Comparison of ENCODE assay signal across 26 mouse cellular contexts in the genomic region with DNA sequence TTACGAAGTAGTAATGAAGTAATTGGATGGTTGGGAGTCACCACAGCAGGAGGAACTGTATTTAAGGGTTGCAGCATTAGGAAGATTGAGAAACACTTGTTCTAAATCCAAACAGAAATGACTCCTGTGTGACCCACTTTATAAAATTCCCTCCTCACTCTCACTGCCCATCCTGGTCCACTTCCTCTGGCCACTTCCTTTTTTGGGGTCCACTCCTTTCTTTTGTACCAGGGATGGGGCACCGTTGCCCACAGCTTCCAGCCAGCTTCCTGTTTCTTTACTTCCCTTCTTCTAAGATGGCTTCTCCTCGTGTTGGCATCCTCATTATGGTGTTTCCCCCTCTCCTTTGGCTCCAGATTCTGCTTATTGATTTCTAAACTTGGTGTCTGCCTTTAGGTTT. TPM values are rescaled to one million over a fixed set of nuclear protein-coding genes. Genes with fewer than 3 reads are reported as not detected.
A peak's percentile ranks its signal among the peaks of the same experiment; 100 is the strongest.
DNase-seq lines count a peak whose midpoint lies in the region; ATAC-seq and TF ChIP-seq lines count a peak whose summit lies in the region.
"Had no signal": no experiment of that assay in that cellular context is flagged by ENCODE, and none has a peak within 500 bp of the region (broad histone marks: within the 10 kb centered on the region; RNA-seq: fewer than 3 reads in every experiment).

No protein-coding gene starts in this region.

- no peak overlapping the region for H3K9ac ChIP-seq in liver, adult 2 months (ENCODE audit: low read depth, low read length)
- H3K9ac ChIP-seq: hindbrain, embryonic 15.5 days; lung, embryonic 14.5 days; midbrain, embryonic 12.5 days had no signal

- no peak for TF ChIP-seq POLR2A in liver, adult 2 months (IDR thresholded peaks at IDR 0.05; ENCODE audit: extremely low read depth, insufficient read depth, low read length)

- H3K4me3 ChIP-seq in liver, adult 2 months (ENCODE audit: insufficient read depth, low read depth, low read length): no peak overlapping the region
- H3K4me3 ChIP-seq: forebrain, embryonic 10.5 days; hindbrain, embryonic 15.5 days; midbrain, embryonic 12.5 days had no signal

- H3K27me3 ChIP-seq in liver, adult 2 months (ENCODE audit: control insufficient read depth, insufficient read depth, low read length): no peaks in the 10 kb centered on the region
- H3K27me3 ChIP-seq: hindbrain, embryonic 15.5 days; midbrain, embryonic 12.5 days had no signal

- WGBS in liver, adult 2 months: 62% methylated on average over 3 of the region's 3 CpGs

- H3K4me1 ChIP-seq in liver, adult 2 months (ENCODE audit: control insufficient read depth, insufficient read depth, low read length): no peaks in the 10 kb centered on the region
- H3K4me1 ChIP-seq: hindbrain, embryonic 15.5 days had no signal

- no peak overlapping the region for H3K27ac ChIP-seq in liver, adult 2 months (replicated peaks; ENCODE audit: insufficient read depth, low read depth, low read length)
- H3K27ac ChIP-seq: forebrain, embryonic 10.5 days; hindbrain, embryonic 15.5 days; midbrain, embryonic 12.5 days had no signal

- H3K36me3 ChIP-seq in liver, adult 2 months (ENCODE audit: control insufficient read depth, insufficient read depth, low read length): no peaks in the 10 kb centered on the region
- H3K36me3 ChIP-seq: forebrain, embryonic 10.5 days; hindbrain, embryonic 15.5 days; midbrain, embryonic 12.5 days had no signal

- peak; percentile 52 for ATAC-seq in common myeloid progenitor, adult 5-6 weeks (replicated peaks; ENCODE audit: low read depth, poor library complexity, severe bottlenecking)
- ATAC-seq in megakaryocyte, adult 5-6 weeks (ENCODE audit: poor library complexity, severe bottlenecking): peak; percentile 79
- ATAC-seq: intestine, embryonic 16.5 days had no signal

- peak; percentile 12 for DNase-seq in liver, adult 2 months (ENCODE audit: extremely low read depth, low read depth, low spot score)
- no peak for DNase-seq in liver
- peak; percentile 11 for DNase-seq in CD4-positive helper T cell, adult 2 months (ENCODE audit: low read depth, low spot score)
- no peak for DNase-seq in cerebellum, adult 11 months
- DNase-seq in frontal cortex, postnatal 14 days (ENCODE audit: low spot score in 2 of 2): no peak
- no peak for DNase-seq in spleen, postnatal 10 days (ENCODE audit: low spot score in 2 of 2)
- DNase-seq: adrenal gland, adult 2 months; cerebellum, adult 18-20 months; cerebellum, postnatal 25 days; heart, postnatal 36 days; lung, embryonic 14.5 days; retina, postnatal 1 day; thymus, postnatal 25 days had no signal

- TF ChIP-seq CTCF in liver, adult 2 months (IDR thresholded peaks at IDR 0.05; ENCODE audit: low read depth, low read length): no peak

- H3K79me2 ChIP-seq in liver, adult 2 months (ENCODE audit: control insufficient read depth, insufficient read depth, low read length): no peaks in the 10 kb centered on the region

RNA-seq across cellular contexts. Expression of a gene that starts 10.9 kb away (rescaled TPM):
- 0.09 and 0.40 TPM in 2 replicates for total RNA-seq in liver, adult 2 months (2014; rRNA removed)
- 0.27 and 0.39 TPM in 2 replicates for polyA plus RNA-seq in liver, adult 2 months (2012; rRNA removed)
- total RNA-seq in common myeloid progenitor, adult 5-6 weeks (2017): 7.5 and 9.4 TPM in 2 replicates
- 88.0 and 95.4 TPM in 2 replicates for total RNA-seq in megakaryocyte, adult 5-6 weeks (2015)
- total RNA-seq in megakaryocyte, adult 5-6 weeks (2017): 111 and 114 TPM in 2 replicates

RNA-seq across cellular contexts. Expression of a gene that starts 33.2 kb away (rescaled TPM):
- not detected in 2 replicates for total RNA-seq in liver, adult 2 months (2014; rRNA removed)
- 0.07 TPM in 1 of 2 replicates, not detected in the other for polyA plus RNA-seq in liver, adult 2 months (2012; rRNA removed)
- total RNA-seq in common myeloid progenitor, adult 5-6 weeks (2017): not detected in 2 replicates
- not detected in 2 replicates for total RNA-seq in megakaryocyte, adult 5-6 weeks (2015)
- not detected in 2 replicates for total RNA-seq in megakaryocyte, adult 5-6 weeks (2017)
- total RNA-seq: adrenal gland, adult 2 months; gastrocnemius, adult 8-10 months; heart, adult 18-20 months; heart, postnatal 36 days; left cerebral cortex, postnatal 25 days had no signal
- polyA plus RNA-seq: adrenal gland, adult 2 months; C2C12; forebrain, embryonic 10.5 days; heart, embryonic 14.5 days; hindbrain, embryonic 15.5 days; kidney, embryonic 16.5 days; midbrain, embryonic 12.5 days had no signal

RNA-seq across cellular contexts. Expression of a gene that starts 35.3 kb away (rescaled TPM):
- under 0.01 and 0.09 TPM in 2 replicates for total RNA-seq in liver, adult 2 months (2014; rRNA removed)
- 0.11 TPM in 2 replicates for polyA plus RNA-seq in liver, adult 2 months (2012; rRNA removed)
- total RNA-seq in common myeloid progenitor, adult 5-6 weeks (2017): not detected in 2 replicates
- 0.09 TPM in 1 of 2 replicates, not detected in the other for total RNA-seq in megakaryocyte, adult 5-6 weeks (2015)
- not detected in 2 replicates for total RNA-seq in megakaryocyte, adult 5-6 weeks (2017)
- polyA plus RNA-seq: forebrain, embryonic 10.5 days; hindbrain, embryonic 15.5 days; midbrain, embryonic 12.5 days; small intestine, adult 2 months had no signal

RNA-seq across cellular contexts. Expression of a gene that starts 51.4 kb away (rescaled TPM):
- 18.7 and 24.6 TPM in 2 replicates for total RNA-seq in liver, adult 2 months (2014; rRNA removed)
- 39.3 and 44.2 TPM in 2 replicates for polyA plus RNA-seq in liver, adult 2 months (2012; rRNA removed)
- total RNA-seq in common myeloid progenitor, adult 5-6 weeks (2017): 31.2 and 41.1 TPM in 2 replicates
- total RNA-seq in megakaryocyte, adult 5-6 weeks (2015): 19.1 and 21.9 TPM in 2 replicates
- 26.6 and 32.4 TPM in 2 replicates for total RNA-seq in megakaryocyte, adult 5-6 weeks (2017)

Comparison
In these comparisons a context has a peak if more than half of its experiments do, and no peak if none do; other contexts are left out.
1. DNase-seq: peak in liver, adult 2 months (single experiment) and CD4-positive helper T cell, adult 2 months (single experiment); none in liver (single experiment), cerebellum, adult 11 months (single experiment), frontal cortex, postnatal 14 days (0 of 2) and spleen, postnatal 10 days (0 of 2).